7 mouse cellular contexts compared by ENCODE assay signal in the genomic region with DNA sequence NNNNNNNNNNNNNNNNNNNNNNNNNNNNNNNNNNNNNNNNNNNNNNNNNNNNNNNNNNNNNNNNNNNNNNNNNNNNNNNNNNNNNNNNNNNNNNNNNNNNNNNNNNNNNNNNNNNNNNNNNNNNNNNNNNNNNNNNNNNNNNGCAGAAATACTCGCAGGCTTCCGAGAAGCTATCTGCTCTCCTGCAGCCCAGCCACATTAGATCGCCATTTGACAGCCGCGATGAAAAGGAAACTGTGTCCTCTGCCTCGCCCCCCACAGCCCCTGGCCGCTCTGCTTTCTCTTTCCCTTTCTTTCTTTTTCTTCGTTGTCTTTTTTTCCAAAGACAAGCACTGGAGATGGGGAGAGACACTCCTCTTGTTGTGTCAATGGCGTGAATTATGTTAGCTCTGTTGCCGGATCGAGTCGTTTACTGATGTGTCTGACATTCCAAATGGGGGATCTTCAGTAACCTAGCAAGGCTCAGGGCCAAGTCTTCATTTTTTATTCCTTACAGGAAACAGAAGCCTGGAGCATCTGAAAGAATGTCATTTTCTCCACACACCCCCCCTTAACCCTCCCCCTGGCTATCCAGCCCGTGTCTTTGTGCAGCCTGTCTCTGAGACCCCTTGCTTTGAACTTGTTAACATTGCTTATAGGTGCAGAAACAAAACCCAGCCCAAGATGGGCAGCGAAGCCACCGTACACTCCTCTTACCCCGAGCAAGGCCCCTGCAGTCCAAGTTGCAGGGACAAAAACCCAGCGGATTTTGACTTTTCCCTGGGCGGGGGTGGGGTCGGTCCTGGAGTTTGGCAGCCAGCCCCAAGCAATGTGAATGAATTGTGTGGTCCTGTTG.
A peak's percentile ranks its signal among the peaks of the same experiment; 100 is the strongest.
DNase-seq lines count a peak whose midpoint lies in the region; ATAC-seq lines count a peak whose summit lies in the region.

No protein-coding gene starts in this region.

- H3K4me3 ChIP-seq in forebrain, embryonic 11.5 days (ENCODE audit: low read depth, low read length): peak overlapping the region; percentile 21
- peak overlapping the region; percentile 45 for H3K4me3 ChIP-seq in intestine, embryonic 16.5 days (ENCODE audit: low read length)
- H3K4me3 ChIP-seq in neural tube, embryonic 13.5 days: peak overlapping the region; percentile 40

- H3K9me3 ChIP-seq in forebrain, embryonic 11.5 days (ENCODE audit: control insufficient read depth, low read length): no peaks in the 10 kb centered on the region
- no peaks in the 10 kb centered on the region for H3K9me3 ChIP-seq in intestine, embryonic 16.5 days (ENCODE audit: control insufficient read depth, low read length)
- no peaks in the 10 kb centered on the region for H3K9me3 ChIP-seq in neural tube, embryonic 13.5 days

- H3K9ac ChIP-seq in forebrain, embryonic 11.5 days (ENCODE audit: low read length): peak overlapping the region; percentile 20; the same call in 1 of the 2 replicates
- peak overlapping the region; percentile 46 for H3K9ac ChIP-seq in intestine, embryonic 16.5 days (ENCODE audit: low read depth, low read length)
- peak overlapping the region; percentile 47 for H3K9ac ChIP-seq in neural tube, embryonic 13.5 days

- no peaks in the 10 kb centered on the region for H3K36me3 ChIP-seq in forebrain, embryonic 11.5 days (ENCODE audit: control insufficient read depth, insufficient read depth, low read length)
- H3K36me3 ChIP-seq in intestine, embryonic 16.5 days (ENCODE audit: control insufficient read depth, insufficient read depth, low read length): no peaks in the 10 kb centered on the region
- no peaks in the 10 kb centered on the region for H3K36me3 ChIP-seq in neural tube, embryonic 13.5 days

- peak; percentile 63 for ATAC-seq in forebrain, embryonic 11.5 days (replicated peaks; ENCODE audit: low FRiP score)
- peak; percentile 38 for ATAC-seq in intestine, embryonic 16.5 days
- ATAC-seq in neural tube, embryonic 13.5 days (ENCODE audit: low read depth): peak; percentile 62

- H3K4me1 ChIP-seq in forebrain, embryonic 11.5 days (replicated peaks; ENCODE audit: control insufficient read depth, insufficient read depth, low read length): peaks cover 8% of the 10 kb centered on the region; the same call in 1 of the 2 replicates
- peaks cover 11% of the 10 kb centered on the region for H3K4me1 ChIP-seq in intestine, embryonic 16.5 days (ENCODE audit: control insufficient read depth, insufficient read depth, low read length)
- peaks cover 27% of the 10 kb centered on the region for H3K4me1 ChIP-seq in neural tube, embryonic 13.5 days (replicated peaks)

- intact Hi-C loops in left cerebral cortex, postnatal 4 days (cut with DNase I): no loop called here
- intact Hi-C loops in left cerebral cortex, postnatal 14 days (cut with DNase I): no loop called here

- peak; percentile 29 for DNase-seq in left cerebral cortex, postnatal 4 days
- DNase-seq in left cerebral cortex, postnatal 14 days (ENCODE audit: low spot score in 2 of 2): no peak
- DNase-seq in forebrain, embryonic 11.5 days (ENCODE audit: low spot score): no peak
- no peak for DNase-seq in spleen, postnatal 10 days (ENCODE audit: low spot score in 2 of 2)
- DNase-seq in layer of hippocampus, adult 11-12 months (ENCODE audit: low spot score): no peak

- H3K27ac ChIP-seq in forebrain, embryonic 11.5 days (ENCODE audit: low read depth, low read length): no peak overlapping the region
- no peak overlapping the region for H3K27ac ChIP-seq in intestine, embryonic 16.5 days (ENCODE audit: low read length)
- H3K27ac ChIP-seq in neural tube, embryonic 13.5 days (replicated peaks): no peak overlapping the region

- WGBS in forebrain, embryonic 11.5 days: 4% methylated on average over 19 of the region's 19 CpGs
- WGBS in intestine, embryonic 16.5 days: 4% methylated on average over 19 of the region's 19 CpGs
- 2% methylated on average over 19 of the region's 19 CpGs for WGBS in neural tube, embryonic 13.5 days

- H3K27me3 ChIP-seq in forebrain, embryonic 11.5 days (ENCODE audit: control insufficient read depth, insufficient read depth, low read length): peaks cover 8% of the 10 kb centered on the region; the same call in 1 of the 2 replicates
- no peaks in the 10 kb centered on the region for H3K27me3 ChIP-seq in intestine, embryonic 16.5 days (replicated peaks; ENCODE audit: control insufficient read depth, insufficient read depth, low read length)
- peaks cover 85% of the 10 kb centered on the region for H3K27me3 ChIP-seq in neural tube, embryonic 13.5 days

- H3K4me2 ChIP-seq in forebrain, embryonic 11.5 days (ENCODE audit: low read depth, low read length, severe bottlenecking): peak overlapping the region; percentile 42
- peak overlapping the region; percentile 68 for H3K4me2 ChIP-seq in intestine, embryonic 16.5 days (ENCODE audit: low read depth, low read length)
- peak overlapping the region; percentile 62 for H3K4me2 ChIP-seq in neural tube, embryonic 13.5 days
